Mouse (Mus musculus) heart, embryonic 15.5 days (tissue): ENCODE measurements at regions not wholly inside any gene's neighbourhood (a gene's known extent, or its start where the extent isn't known, plus 50 kb on each side); places are given as distances from the start of the nearest gene placed in this dataset.

Source experiments
- ATAC-seq: fragments of 200-750 bp; cut with Nextera tagmentation; replicated peaks from 2 replicates; pipeline ENCODE4 v1.8.0; 2017; ENCODE audit warnings: low read depth, moderate TSS enrichment; ENCODE audit not compliant: insufficient number of reproducible peaks, insufficient read depth, low FRiP score
- H3K27ac ChIP-seq: fragments of 300-500 bp; sonication (generic); 2 replicates; pipeline ENCODE4 v1.5.1; 2015; ENCODE audit warnings: mild to moderate bottlenecking, inconsistent platforms
- H3K27me3 ChIP-seq: fragments of 300-500 bp; sonication (generic); 2 replicates; pipeline ENCODE4 v1.6.1; 2015; ENCODE audit warnings: inconsistent platforms
- H3K36me3 ChIP-seq: fragments of 300-500 bp; sonication (generic); 2 replicates; pipeline ENCODE4 v1.6.1; 2015; ENCODE audit warnings: mild to moderate bottlenecking, inconsistent platforms
- H3K4me1 ChIP-seq: fragments of 300-500 bp; sonication (generic); replicated peaks from 2 replicates; pipeline ENCODE4 v1.6.1; 2015; ENCODE audit warnings: inconsistent platforms
- H3K4me2 ChIP-seq: fragments of 300-500 bp; sonication (generic); 2 replicates; pipeline ENCODE4 v1.6.1; 2015; ENCODE audit warnings: inconsistent platforms, mild to moderate bottlenecking, moderate library complexity
- H3K4me3 ChIP-seq: fragments of 300-500 bp; sonication (generic); 2 replicates; pipeline ENCODE4 v1.5.1; 2015; ENCODE audit warnings: mild to moderate bottlenecking, inconsistent platforms
- H3K9ac ChIP-seq: fragments of 300-500 bp; sonication (generic); 2 replicates; pipeline ENCODE4 v1.6.1; 2015; ENCODE audit warnings: mild to moderate bottlenecking, inconsistent platforms
- H3K9me3 ChIP-seq: fragments of 300-500 bp; sonication (generic); replicated peaks from 2 replicates; pipeline ENCODE4 v1.6.1; 2016; ENCODE audit warnings: inconsistent platforms
- WGBS: fragments of 180-500 bp; shearing (Covaris S2); methylation state at CpG from one replicate; pipeline ENCODE4 v1.1.7; 2015; ENCODE audit warnings: mixed read lengths; 5-methylcytosine and 5-hydroxymethylcytosine counted together

DNA sequence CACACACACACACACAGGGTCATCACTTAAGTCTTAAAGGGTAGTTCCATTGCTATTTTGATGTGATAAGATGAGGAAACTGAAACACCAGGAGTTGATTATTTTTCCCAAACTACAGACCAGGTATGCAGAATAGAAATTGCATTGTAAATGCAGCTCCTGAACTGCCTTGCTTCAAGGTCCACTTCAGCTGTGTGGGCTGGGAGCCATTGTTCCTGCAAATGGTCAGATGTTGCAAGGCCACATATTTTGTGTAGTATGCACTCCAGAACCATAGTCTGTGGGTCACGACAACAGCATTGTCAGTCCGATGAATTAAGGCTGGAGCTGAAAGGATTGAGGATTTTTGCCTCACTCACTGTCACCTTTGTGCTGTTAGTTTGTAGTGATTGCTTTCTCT is 592.4 kb upstream of the Tenm4 start:
- no peaks in the 10 kb centered on the region for H3K4me1 ChIP-seq
- no peak overlapping the region for H3K4me2 ChIP-seq
- no peaks in the 10 kb centered on the region for H3K27me3 ChIP-seq
- no peak overlapping the region for H3K27ac ChIP-seq
- no peaks in the 10 kb centered on the region for H3K9me3 ChIP-seq
- no peak overlapping the region for H3K9ac ChIP-seq
- H3K4me3 ChIP-seq = no peak overlapping the region
- 82% methylated on average over 2 of the region's 2 CpGs for WGBS
- no peak for ATAC-seq
- H3K36me3 ChIP-seq = no peaks in the 10 kb centered on the region

GRCm38 (mm10) chr7:95581325-95581724 is 589.7 kb upstream of the Tenm4 start:
- Histone ChIP-seq H3K27ac (no peak overlapping the region), H3K9ac (no peak overlapping the region), H3K36me3 (no peaks in the 10 kb centered on the region), H3K9me3 (no peaks in the 10 kb centered on the region), H3K4me2 (no peak overlapping the region), H3K4me3 (no peak overlapping the region), H3K27me3 (no peaks in the 10 kb centered on the region), H3K4me1 (no peaks in the 10 kb centered on the region)
- no peak for ATAC-seq
- 47% methylated on average over 7 of the region's 7 CpGs for WGBS

- Histone ChIP-seq H3K9me3 (no peaks in the 10 kb centered on the region), H3K4me2 (no peak overlapping the region), H3K36me3 (no peaks in the 10 kb centered on the region), H3K4me1 (no peaks in the 10 kb centered on the region), H3K4me3 (no peak overlapping the region), H3K9ac (no peak overlapping the region), H3K27ac (no peak overlapping the region), H3K27me3 (no peaks in the 10 kb centered on the region)
- no peak for ATAC-seq
- 57% methylated on average over 2 of the region's 2 CpGs for WGBS
These were observed 572.7 kb upstream of the Tenm4 start for GRCm38 (mm10) chr7:95598339-95598738.

GRCm38 (mm10) chr7:95613736-95614135 is 557.3 kb upstream of the Tenm4 start:
- no peaks in the 10 kb centered on the region for H3K9me3 ChIP-seq
- H3K4me2 ChIP-seq = no peak overlapping the region
- H3K9ac ChIP-seq = no peak overlapping the region
- no peak for ATAC-seq
- H3K27ac ChIP-seq = no peak overlapping the region
- H3K4me1 ChIP-seq = no peaks in the 10 kb centered on the region
- 69% methylated on average over 2 of the region's 2 CpGs for WGBS
- no peaks in the 10 kb centered on the region for H3K36me3 ChIP-seq
- no peaks in the 10 kb centered on the region for H3K27me3 ChIP-seq
- H3K4me3 ChIP-seq = no peak overlapping the region

GRCm38 (mm10) chr7:95617370-95617769 is 553.7 kb upstream of the Tenm4 start:
- H3K4me1 ChIP-seq = no peaks in the 10 kb centered on the region
- H3K9me3 ChIP-seq = no peaks in the 10 kb centered on the region
- no peak overlapping the region for H3K27ac ChIP-seq
- H3K4me2 ChIP-seq = no peak overlapping the region
- 49% methylated on average over 2 of the region's 2 CpGs for WGBS
- 0 out of 2 replicates have a peak, but pooled peaks have one; percentile 35 for ATAC-seq
- no peak overlapping the region for H3K4me3 ChIP-seq
- no peaks in the 10 kb centered on the region for H3K36me3 ChIP-seq
- H3K9ac ChIP-seq = no peak overlapping the region
- H3K27me3 ChIP-seq = no peaks in the 10 kb centered on the region

- Histone ChIP-seq H3K4me3 (no peak overlapping the region), H3K9ac (no peak overlapping the region), H3K36me3 (no peaks in the 10 kb centered on the region), H3K4me1 (no peaks in the 10 kb centered on the region), H3K27me3 (no peaks in the 10 kb centered on the region), H3K9me3 (no peaks in the 10 kb centered on the region), H3K4me2 (no peak overlapping the region), H3K27ac (no peak overlapping the region)
- ATAC-seq = no peak
These were observed 552.9 kb upstream of the Tenm4 start for GRCm38 (mm10) chr7:95618170-95618569.

DNA sequence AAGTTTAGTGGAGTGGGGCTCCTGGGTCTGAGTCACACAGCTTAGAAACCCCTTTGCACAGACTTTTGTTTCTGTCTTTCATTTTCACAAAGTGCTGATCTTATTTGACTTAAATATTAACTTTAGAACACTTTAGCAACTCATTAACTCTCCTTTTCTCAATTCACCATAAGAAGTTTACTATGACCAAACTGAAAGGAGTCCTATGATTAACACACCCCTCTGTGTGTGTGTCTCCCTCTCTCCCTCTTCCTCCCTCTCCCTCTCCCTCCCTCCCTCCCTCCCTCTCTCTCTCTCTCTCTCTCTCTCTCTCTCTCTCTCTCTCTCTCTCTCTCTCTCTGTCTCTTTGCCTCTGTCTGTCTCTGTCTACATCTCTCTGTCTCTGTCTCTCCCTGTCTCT is 551.0 kb upstream of the Tenm4 start:
- Histone ChIP-seq H3K27ac (no peak overlapping the region), H3K4me3 (no peak overlapping the region), H3K9me3 (no peaks in the 10 kb centered on the region), H3K4me1 (no peaks in the 10 kb centered on the region), H3K27me3 (no peaks in the 10 kb centered on the region), H3K9ac (no peak overlapping the region), H3K36me3 (no peaks in the 10 kb centered on the region), H3K4me2 (no peak overlapping the region)
- no peak for ATAC-seq

- Histone ChIP-seq H3K9me3 (no peaks in the 10 kb centered on the region), H3K4me2 (no peak overlapping the region), H3K27ac (no peak overlapping the region), H3K27me3 (no peaks in the 10 kb centered on the region), H3K36me3 (no peaks in the 10 kb centered on the region), H3K4me1 (no peaks in the 10 kb centered on the region), H3K4me3 (no peak overlapping the region), H3K9ac (no peak overlapping the region)
- no peak for ATAC-seq
- WGBS = 80% methylated on average over 5 of the region's 5 CpGs
These were observed 530.4 kb upstream of the Tenm4 start for GRCm38 (mm10) chr7:95640683-95641082.

GRCm38 (mm10) chr7:95674319-95674718 is 496.7 kb upstream of the Tenm4 start:
- Histone ChIP-seq H3K9ac (no peak overlapping the region), H3K4me3 (no peak overlapping the region), H3K4me2 (no peak overlapping the region), H3K9me3 (no peaks in the 10 kb centered on the region), H3K27ac (no peak overlapping the region), H3K27me3 (no peaks in the 10 kb centered on the region), H3K36me3 (no peaks in the 10 kb centered on the region), H3K4me1 (no peaks in the 10 kb centered on the region)
- WGBS = 72% methylated on average over 1 of the region's 1 CpGs
- ATAC-seq = no peak

GRCm38 (mm10) chr7:95682521-95682920 is 488.5 kb upstream of the Tenm4 start:
- Histone ChIP-seq H3K27ac (no peak overlapping the region), H3K9ac (no peak overlapping the region), H3K4me3 (no peak overlapping the region), H3K36me3 (no peaks in the 10 kb centered on the region), H3K9me3 (no peaks in the 10 kb centered on the region), H3K4me2 (no peak overlapping the region), H3K4me1 (no peaks in the 10 kb centered on the region), H3K27me3 (no peaks in the 10 kb centered on the region)
- ATAC-seq = no peak
- 54% methylated on average over 3 of the region's 3 CpGs for WGBS

- no peak overlapping the region for H3K9ac ChIP-seq
- H3K9me3 ChIP-seq = no peaks in the 10 kb centered on the region
- H3K36me3 ChIP-seq = no peaks in the 10 kb centered on the region
- ATAC-seq = no peak
- H3K4me3 ChIP-seq = no peak overlapping the region
- H3K27ac ChIP-seq = no peak overlapping the region
- no peaks in the 10 kb centered on the region for H3K27me3 ChIP-seq
- no peak overlapping the region for H3K4me2 ChIP-seq
- 61% methylated on average over 3 of the region's 3 CpGs for WGBS
- H3K4me1 ChIP-seq = no peaks in the 10 kb centered on the region
These were observed 483.3 kb upstream of the Tenm4 start for GRCm38 (mm10) chr7:95687733-95688132.

- Histone ChIP-seq H3K36me3 (no peaks in the 10 kb centered on the region), H3K4me2 (peak overlapping the region; percentile 60), H3K4me3 (peak overlapping the region; percentile 40), H3K4me1 (no peaks in the 10 kb centered on the region), H3K9me3 (no peaks in the 10 kb centered on the region), H3K27me3 (no peaks in the 10 kb centered on the region), H3K27ac (no peak overlapping the region), H3K9ac (no peak overlapping the region)
- no peak for ATAC-seq
- WGBS = 19% methylated on average over 16 of the region's 16 CpGs
These were observed 482.6 kb upstream of the Tenm4 start for GRCm38 (mm10) chr7:95688151-95689146.
